Mouse (Mus musculus): ENCODE measurements around the gene Lyrm1.

- TF ChIP-seq CTCF (IDR thresholded peaks at IDR 0.05; ENCODE audit: extremely low read depth, insufficient read depth, insufficient read length, insufficient replicate concordance) (no peak), POLR2A (IDR thresholded peaks at IDR 0.05; ENCODE audit: low read depth, low read length) (no peak)
Measured at GRCm38 (mm10) chr7:119861335-119862091, 34.1 kb upstream of the Lyrm1 start.
